Mouse (Mus musculus) mesoderm, embryonic 11.5 days (tissue): ENCODE results near the gene Ncapg.

Experiments
- DNase-seq: peaks from one replicate; pipeline ENCODE4 v3.0.0-alpha.2; 2012; ENCODE audit warnings: low read depth, low spot score

Gene Ncapg

DNA sequence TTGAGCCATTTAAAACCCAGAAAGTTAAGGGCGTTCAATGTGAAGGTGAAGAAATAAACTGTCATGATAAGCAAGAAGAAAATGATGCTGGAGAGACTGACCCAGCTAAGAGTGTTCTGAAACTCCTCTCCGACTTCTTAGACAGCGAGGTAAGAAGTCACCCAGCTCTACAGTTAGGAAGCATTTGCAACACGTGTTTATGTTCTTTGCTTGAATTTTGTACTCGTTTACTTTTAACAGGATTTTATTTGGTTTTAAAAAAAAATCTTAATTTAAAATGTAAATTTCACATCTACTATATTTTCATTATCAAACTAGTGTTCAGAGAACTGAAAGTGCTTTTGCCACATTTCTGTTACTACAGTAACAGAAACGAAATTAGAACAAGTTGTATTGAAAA, 22.0 kb downstream of the Ncapg start:
- DNase-seq = no peak

DNA sequence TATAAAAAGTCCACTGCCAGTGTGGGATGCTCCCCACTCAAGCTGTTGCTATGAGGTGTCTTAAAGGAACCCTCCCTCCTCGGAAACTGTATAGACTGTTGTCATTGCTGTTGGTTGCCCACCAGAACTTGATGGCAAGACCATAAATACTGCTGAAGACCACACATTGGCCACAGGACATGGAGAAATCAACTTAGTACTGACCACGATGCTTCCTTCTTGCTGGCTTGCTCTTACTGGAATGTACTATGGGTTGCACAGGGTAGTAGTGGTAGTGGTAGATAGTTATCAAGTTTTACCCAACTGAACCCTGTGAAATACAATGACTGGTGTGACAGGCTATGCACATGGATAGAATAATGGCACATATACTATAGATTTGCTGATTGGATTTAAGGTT, 37.1 kb downstream of the Ncapg start:
- no peak for DNase-seq

DNA sequence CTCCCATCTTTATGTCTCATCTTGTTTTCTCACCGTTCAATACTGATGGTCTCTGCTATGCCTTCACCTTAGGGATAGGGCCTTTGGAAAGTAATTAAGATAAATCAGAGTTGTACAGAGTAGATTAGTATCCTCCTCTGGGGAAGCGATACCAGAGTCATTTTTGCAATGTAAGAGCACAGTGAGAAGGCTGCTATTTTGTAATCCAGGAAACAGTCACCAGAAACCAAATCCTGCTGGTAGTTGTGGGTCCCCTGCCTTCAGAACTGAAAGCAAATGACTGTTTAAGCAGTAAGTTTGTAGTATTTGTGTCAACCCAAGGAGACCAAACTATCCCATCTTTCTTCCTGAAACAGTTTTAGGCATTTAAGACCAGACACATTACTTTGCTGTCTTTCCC, 39.9 kb downstream of the Ncapg start:
- DNase-seq = no peak

DNA sequence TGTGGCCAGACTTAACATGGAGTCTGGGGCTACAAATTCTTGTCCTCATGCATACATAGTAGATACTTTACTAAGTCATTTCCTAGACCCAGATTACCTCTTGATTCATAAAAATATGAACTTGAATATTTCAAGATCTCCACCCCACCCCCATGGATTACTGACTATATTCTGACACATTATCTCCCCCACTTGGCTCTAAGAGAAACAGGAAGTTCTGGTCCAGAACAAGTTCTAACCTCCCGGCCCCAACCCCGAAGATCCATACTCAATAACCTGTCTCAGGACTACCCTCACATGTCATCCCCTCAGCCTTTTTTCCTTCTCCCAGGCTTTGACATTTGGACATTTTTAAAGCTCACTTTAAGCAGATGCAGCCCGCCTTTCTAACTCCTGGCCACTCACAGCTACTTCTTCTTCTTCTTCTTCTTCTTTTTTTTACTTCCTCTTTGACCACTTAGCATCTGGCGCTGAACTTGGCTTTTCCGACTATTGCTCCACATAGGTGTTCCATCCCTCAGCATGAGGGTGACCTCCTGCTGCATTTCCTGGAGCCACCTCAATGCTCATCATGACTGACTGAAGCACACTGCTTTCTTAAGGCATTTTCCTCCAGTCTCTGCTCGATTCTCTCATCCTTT, 49.2 kb downstream of the Ncapg start:
- no peak for DNase-seq

DNA sequence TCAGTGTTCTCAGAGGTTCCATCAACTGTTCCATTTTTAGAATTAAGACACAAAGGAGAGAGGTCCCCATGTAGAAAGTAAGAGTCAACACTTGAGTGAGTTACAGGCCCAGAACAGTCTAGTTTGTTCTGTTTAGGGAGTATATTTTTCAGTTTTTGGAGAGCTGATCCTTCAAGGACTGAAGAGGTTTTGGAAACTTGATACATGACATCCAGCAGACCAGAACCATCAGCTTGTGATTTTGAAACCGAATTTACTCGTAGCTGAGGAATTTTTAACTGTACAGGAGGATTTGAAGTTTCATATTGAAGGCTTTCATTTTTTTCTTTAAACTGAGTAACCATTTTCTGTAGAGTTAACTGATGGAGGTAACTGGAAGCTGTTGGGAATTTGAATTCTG, 64.0 kb downstream of the Ncapg start:
- no peak for DNase-seq

DNA sequence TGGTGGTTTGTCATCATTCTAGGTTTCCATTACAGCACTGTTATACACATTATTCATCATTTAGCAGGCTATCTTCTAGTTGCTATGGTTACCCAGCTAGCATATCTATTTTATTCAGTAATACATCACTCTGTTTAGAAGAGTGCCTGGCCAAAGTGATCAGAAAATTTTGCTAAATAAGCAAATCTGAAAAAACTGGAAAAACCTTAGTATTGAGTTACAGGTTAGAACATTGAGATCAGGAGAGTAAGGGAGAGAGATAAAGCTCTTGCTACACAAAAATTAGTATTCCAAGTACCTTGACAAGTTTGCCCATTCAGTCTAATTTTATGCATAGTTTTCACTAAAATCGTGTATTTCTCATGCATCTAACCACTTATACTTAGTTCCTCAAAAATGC, 68.2 kb downstream of the Ncapg start:
- no peak for DNase-seq
